Mouse (Mus musculus) heart, embryonic 10.5 days (tissue): ENCODE measurements at regions not wholly inside any gene's neighbourhood (a gene's known extent, or its start where the extent isn't known, plus 50 kb on each side); places are given as distances from the start of the nearest gene placed in this dataset.

Source experiments
- DNase-seq: peaks from one replicate; pipeline ENCODE4 v3.0.0-alpha.2; 2017; ENCODE audit warnings: low spot score
- H3K27ac ChIP-seq: fragments of 300-500 bp; sonication (generic); 2 replicates; pipeline ENCODE4 v1.5.1; 2016; ENCODE audit warnings: mild to moderate bottlenecking
- H3K27me3 ChIP-seq: fragments of 300-500 bp; sonication (generic); 2 replicates; pipeline ENCODE4 v1.6.1; 2016; ENCODE audit warnings: mild to moderate bottlenecking; ENCODE audit not compliant: poor library complexity, insufficient read depth, severe bottlenecking
- H3K36me3 ChIP-seq: fragments of 300-500 bp; sonication (generic); 2 replicates; pipeline ENCODE4 v1.6.1; 2016; ENCODE audit warnings: mild to moderate bottlenecking, moderate library complexity
- H3K4me1 ChIP-seq: fragments of 300-500 bp; sonication (generic); 2 replicates; pipeline ENCODE4 v1.6.1; 2016; ENCODE audit warnings: mild to moderate bottlenecking
- H3K4me3 ChIP-seq: fragments of 300-500 bp; sonication (generic); 2 replicates; pipeline ENCODE4 v1.5.1; 2016; ENCODE audit warnings: mild to moderate bottlenecking, moderate library complexity
- H3K9me3 ChIP-seq: fragments of 300-500 bp; sonication (generic); 2 replicates; pipeline ENCODE4 v1.6.1; 2016; ENCODE audit warnings: mild to moderate bottlenecking, moderate library complexity
- WGBS: fragments of 180-500 bp; shearing (Covaris S2); methylation state at CpG from one replicate; pipeline ENCODE4 v1.1.7; 2016; 5-methylcytosine and 5-hydroxymethylcytosine counted together

DNA sequence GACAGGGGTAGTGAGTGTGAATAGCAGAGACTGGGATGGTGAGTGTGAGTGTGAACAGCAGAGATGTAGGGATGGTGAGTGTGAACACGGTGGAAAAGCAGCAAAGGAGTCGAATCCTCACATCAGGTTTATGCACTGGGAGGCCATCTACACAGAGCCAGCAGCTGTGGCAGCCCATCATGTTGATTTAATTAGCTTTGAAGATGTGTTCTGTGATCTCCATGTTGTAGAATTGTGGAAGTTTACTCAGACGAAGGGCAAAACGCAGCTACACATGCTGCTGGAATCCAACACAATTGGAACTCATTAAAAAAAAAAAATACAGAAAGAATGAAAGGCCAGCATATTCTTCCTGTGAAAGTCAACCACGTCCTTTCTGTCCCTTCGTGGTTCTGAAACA is 80.2 kb upstream of the Lrig3 start:
- Histone ChIP-seq H3K27ac (no peak overlapping the region), H3K36me3 (no peaks in the 10 kb centered on the region), H3K4me3 (no peak overlapping the region), H3K9me3 (no peaks in the 10 kb centered on the region), H3K27me3 (no peaks in the 10 kb centered on the region), H3K4me1 (no peaks in the 10 kb centered on the region)
- DNase-seq, result no peak
- 60% methylated on average over 6 of the region's 6 CpGs for WGBS

DNA sequence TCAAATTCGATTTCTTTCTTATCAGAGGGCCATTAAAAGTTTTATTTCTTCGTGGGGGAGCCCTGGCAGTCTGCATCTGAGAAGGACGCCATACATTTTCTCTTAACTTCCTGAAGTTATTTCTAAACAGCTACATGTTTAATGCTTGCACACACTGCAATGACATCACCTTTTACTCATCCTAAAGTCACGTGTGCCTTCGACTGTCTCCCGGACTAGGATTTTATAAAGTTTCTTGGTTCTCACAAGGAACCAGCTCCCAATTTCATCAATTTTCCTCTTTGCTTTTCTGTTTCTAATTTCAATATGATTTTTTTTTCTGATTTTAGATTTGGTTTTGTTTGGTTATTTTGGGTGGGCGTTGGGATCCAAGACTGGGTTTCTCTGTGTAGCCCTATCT is 73.8 kb upstream of the Lrig3 start:
- H3K27ac ChIP-seq, result no peak overlapping the region
- 80% methylated on average over 7 of the region's 7 CpGs for WGBS
- H3K36me3 ChIP-seq, result no peaks in the 10 kb centered on the region
- H3K27me3 ChIP-seq, result no peaks in the 10 kb centered on the region
- no peaks in the 10 kb centered on the region for H3K4me1 ChIP-seq
- DNase-seq, result no peak
- no peaks in the 10 kb centered on the region for H3K9me3 ChIP-seq
- no peak overlapping the region for H3K4me3 ChIP-seq

DNA sequence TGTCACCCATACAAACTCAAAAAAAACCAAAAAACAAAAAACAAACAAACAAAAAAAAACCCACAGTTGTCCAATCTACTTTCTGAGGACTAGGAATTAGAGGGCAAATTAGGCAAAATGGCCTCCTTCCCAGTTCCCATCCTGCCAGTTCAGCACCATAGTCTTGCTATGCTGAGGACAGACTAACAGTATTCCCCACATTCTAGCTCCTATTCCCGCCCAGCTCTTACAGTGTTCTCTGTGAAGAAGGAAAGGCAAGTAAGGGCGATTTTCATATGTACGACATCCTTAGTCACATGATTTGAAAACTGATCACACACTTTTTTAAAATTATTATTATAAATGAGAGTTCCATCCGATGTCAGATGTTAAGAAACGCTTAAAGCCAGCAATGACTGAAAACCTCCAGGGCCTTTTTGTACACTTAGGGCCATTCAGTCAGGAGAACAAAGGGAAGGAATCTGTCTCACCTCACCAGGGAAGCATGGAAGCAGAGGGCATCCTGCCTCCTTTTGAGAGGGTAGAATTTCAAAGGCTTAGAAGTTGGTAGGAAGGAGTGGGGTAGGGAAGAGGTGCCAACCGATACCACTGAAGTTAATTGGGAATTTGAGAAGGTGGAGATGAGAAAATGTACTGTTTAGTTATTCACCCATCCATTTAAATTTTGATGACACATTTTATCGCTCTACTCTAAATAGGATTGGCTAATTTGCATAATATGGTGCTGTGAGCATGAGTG is 70.1 kb upstream of the Lrig3 start:
- DNase-seq, result no peak
- Histone ChIP-seq H3K9me3 (no peaks in the 10 kb centered on the region), H3K4me1 (no peaks in the 10 kb centered on the region), H3K27me3 (no peaks in the 10 kb centered on the region), H3K27ac (no peak overlapping the region), H3K4me3 (no peak overlapping the region), H3K36me3 (no peaks in the 10 kb centered on the region)
- WGBS, result 57% methylated on average over 7 of the region's 7 CpGs

DNA sequence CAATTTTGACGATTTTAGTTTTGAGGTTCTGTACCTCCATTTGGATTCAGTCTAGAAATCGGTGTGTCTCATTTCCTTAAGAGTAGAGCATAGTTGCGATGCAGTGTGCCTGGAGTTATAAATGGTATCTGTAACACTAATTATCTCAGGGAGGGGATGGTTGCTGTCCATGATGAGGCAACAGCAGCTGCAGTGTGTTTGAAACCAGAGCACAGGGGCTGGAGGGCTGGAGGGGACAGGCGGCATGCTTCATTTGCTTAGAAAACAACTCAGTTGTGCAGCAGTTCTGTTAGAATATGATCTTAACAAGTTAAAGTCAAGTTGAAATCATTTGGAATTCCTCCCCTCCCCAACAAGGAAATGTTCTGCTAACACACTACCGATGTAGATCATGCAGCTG is 69.3 kb upstream of the Lrig3 start:
- no peaks in the 10 kb centered on the region for H3K27me3 ChIP-seq
- no peaks in the 10 kb centered on the region for H3K36me3 ChIP-seq
- no peaks in the 10 kb centered on the region for H3K9me3 ChIP-seq
- DNase-seq, result no peak
- H3K4me1 ChIP-seq, result no peaks in the 10 kb centered on the region
- WGBS, result 70% methylated on average over 5 of the region's 5 CpGs
- no peak overlapping the region for H3K27ac ChIP-seq
- no peak overlapping the region for H3K4me3 ChIP-seq

- DNase-seq, result no peak
- no peaks in the 10 kb centered on the region for H3K9me3 ChIP-seq
- no peak overlapping the region for H3K27ac ChIP-seq
- 92% methylated on average over 4 of the region's 4 CpGs for WGBS
- no peak overlapping the region for H3K4me3 ChIP-seq
- no peaks in the 10 kb centered on the region; the same call in 1 of the 2 replicates for H3K27me3 ChIP-seq
- no peaks in the 10 kb centered on the region for H3K36me3 ChIP-seq
- no peaks in the 10 kb centered on the region for H3K4me1 ChIP-seq
Measured at GRCm38 (mm10) chr10:125899504-125899903, 66.5 kb upstream of the Lrig3 start.

DNA sequence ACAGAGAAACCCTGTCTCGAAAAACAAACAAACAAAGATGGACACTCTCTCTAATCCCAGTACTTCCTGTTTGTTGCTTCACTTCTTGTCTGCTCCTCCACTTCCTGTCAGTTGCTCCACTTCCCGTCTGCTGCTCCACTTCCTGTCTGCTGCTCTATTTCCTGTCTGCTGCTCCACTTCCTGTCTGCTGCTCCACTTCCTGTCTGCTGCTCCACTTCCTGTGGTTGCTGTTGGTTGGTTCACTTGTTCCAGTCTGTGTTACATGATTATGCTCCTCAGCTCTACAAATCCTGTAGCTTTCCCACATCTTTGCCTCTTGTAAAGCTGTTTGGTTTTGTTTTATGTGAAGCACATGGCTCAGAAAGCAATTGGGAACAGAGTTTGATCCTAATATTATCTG is 65.4 kb upstream of the Lrig3 start:
- Histone ChIP-seq H3K9me3 (no peaks in the 10 kb centered on the region), H3K27ac (no peak overlapping the region), H3K4me3 (no peak overlapping the region), H3K36me3 (no peaks in the 10 kb centered on the region), H3K4me1 (no peaks in the 10 kb centered on the region), H3K27me3 (no peaks in the 10 kb centered on the region; the same call in 1 of the 2 replicates)
- DNase-seq, result no peak
- 72% methylated on average over 2 of the region's 2 CpGs for WGBS

- DNase-seq, result no peak
- H3K27ac ChIP-seq, result no peak overlapping the region
- no peak overlapping the region for H3K4me3 ChIP-seq
- H3K27me3 ChIP-seq, result no peaks in the 10 kb centered on the region; the same call in 1 of the 2 replicates
- H3K4me1 ChIP-seq, result no peaks in the 10 kb centered on the region
- H3K36me3 ChIP-seq, result no peaks in the 10 kb centered on the region
- 86% methylated on average over 5 of the region's 5 CpGs for WGBS
- H3K9me3 ChIP-seq, result no peaks in the 10 kb centered on the region
Measured at GRCm38 (mm10) chr10:125902668-125903067, 63.3 kb upstream of the Lrig3 start.

GRCm38 (mm10) chr10:125912207-125912606 is 53.8 kb upstream of the Lrig3 start:
- WGBS, result 72% methylated on average over 7 of the region's 7 CpGs
- no peak overlapping the region for H3K27ac ChIP-seq
- no peak for DNase-seq

More at GRCm38 (mm10) chr10:125912207-125912606, 53.8 kb upstream of the Lrig3 start:
- Histone ChIP-seq H3K4me1 (no peaks in the 10 kb centered on the region), H3K9me3 (no peaks in the 10 kb centered on the region), H3K36me3 (no peaks in the 10 kb centered on the region), H3K27me3 (no peaks in the 10 kb centered on the region), H3K4me3 (no peak overlapping the region)
